Mouse (Mus musculus) embryonic facial prominence, embryonic 13.5 days (tissue): Measurements from ENCODE around the gene Fbxw21. TPM values are rescaled to one million over a fixed set of nuclear protein-coding genes. Genes with fewer than 3 reads are reported as not detected.

ENCODE experiments used
- polyA plus RNA-seq: library from polyadenylated mRNA; unstranded; fragments of >200 nt; fragmentation: Nextera tagmentation; extraction: Ambion mirVana; gene quantifications from 2 replicates; pipeline ENCODE4 v1.2.1, GENCODE M21; 2015

Fbxw21 gene
- polyA plus RNA-seq, 1 experiment from 2014 or later = not detected

Other genes starting within 250 kb of the Fbxw21 start
- gene Tmem89, start 247.4 kb downstream of the Fbxw21 start, polyA plus RNA-seq = not detected in 2 replicates
- 422 and 457 TPM in 2 replicates for gene Uqcrc1, start 225.4 kb downstream of the Fbxw21 start, polyA plus RNA-seq
- 24.6 and 26.0 TPM in 2 replicates for gene Col7a1, start 208.5 kb downstream of the Fbxw21 start, polyA plus RNA-seq
- 0.30 and 0.83 TPM in 2 replicates for gene Ucn2, start 176.0 kb downstream of the Fbxw21 start, polyA plus RNA-seq
- 17.1 and 19.0 TPM in 2 replicates for gene Pfkfb4, start 170.3 kb downstream of the Fbxw21 start, polyA plus RNA-seq
- 65.4 and 76.0 TPM in 2 replicates for gene Shisa5, start 123.5 kb downstream of the Fbxw21 start, polyA plus RNA-seq
- 13.3 and 13.7 TPM in 2 replicates for gene Trex1, start 102.3 kb downstream of the Fbxw21 start, polyA plus RNA-seq
- gene Atrip, start 87.9 kb downstream of the Fbxw21 start, polyA plus RNA-seq = 26.8 and 29.6 TPM in 2 replicates
- 14.1 and 14.6 TPM in 2 replicates for gene Ccdc51, start 79.5 kb downstream of the Fbxw21 start, polyA plus RNA-seq
- gene Tma7, start 79.5 kb downstream of the Fbxw21 start, polyA plus RNA-seq = 686 and 706 TPM in 2 replicates
- gene Plxnb1, start 66.7 kb downstream of the Fbxw21 start, polyA plus RNA-seq = 13.1 and 13.2 TPM in 2 replicates
- not detected in 2 replicates for gene Fbxw13, start 33.9 kb upstream of the Fbxw21 start, polyA plus RNA-seq
- gene Fbxw20, start 72.7 kb upstream of the Fbxw21 start, polyA plus RNA-seq = not detected in 2 replicates
- gene Fbxw14, start 125.6 kb upstream of the Fbxw21 start, polyA plus RNA-seq = not detected in 2 replicates
- not detected in 2 replicates for gene Fbxw28, start 177.6 kb upstream of the Fbxw21 start, polyA plus RNA-seq
- not detected in 2 replicates for gene Fbxw22, start 242.3 kb upstream of the Fbxw21 start, polyA plus RNA-seq